Mouse (Mus musculus) thymus, postnatal 25 days (tissue): Measurements from ENCODE around the gene Ptbp1.

ENCODE experiments used
- DNase-seq: peaks from one replicate; pipeline ENCODE4 v3.0.0; 2022

Ptbp1 gene

DNA sequence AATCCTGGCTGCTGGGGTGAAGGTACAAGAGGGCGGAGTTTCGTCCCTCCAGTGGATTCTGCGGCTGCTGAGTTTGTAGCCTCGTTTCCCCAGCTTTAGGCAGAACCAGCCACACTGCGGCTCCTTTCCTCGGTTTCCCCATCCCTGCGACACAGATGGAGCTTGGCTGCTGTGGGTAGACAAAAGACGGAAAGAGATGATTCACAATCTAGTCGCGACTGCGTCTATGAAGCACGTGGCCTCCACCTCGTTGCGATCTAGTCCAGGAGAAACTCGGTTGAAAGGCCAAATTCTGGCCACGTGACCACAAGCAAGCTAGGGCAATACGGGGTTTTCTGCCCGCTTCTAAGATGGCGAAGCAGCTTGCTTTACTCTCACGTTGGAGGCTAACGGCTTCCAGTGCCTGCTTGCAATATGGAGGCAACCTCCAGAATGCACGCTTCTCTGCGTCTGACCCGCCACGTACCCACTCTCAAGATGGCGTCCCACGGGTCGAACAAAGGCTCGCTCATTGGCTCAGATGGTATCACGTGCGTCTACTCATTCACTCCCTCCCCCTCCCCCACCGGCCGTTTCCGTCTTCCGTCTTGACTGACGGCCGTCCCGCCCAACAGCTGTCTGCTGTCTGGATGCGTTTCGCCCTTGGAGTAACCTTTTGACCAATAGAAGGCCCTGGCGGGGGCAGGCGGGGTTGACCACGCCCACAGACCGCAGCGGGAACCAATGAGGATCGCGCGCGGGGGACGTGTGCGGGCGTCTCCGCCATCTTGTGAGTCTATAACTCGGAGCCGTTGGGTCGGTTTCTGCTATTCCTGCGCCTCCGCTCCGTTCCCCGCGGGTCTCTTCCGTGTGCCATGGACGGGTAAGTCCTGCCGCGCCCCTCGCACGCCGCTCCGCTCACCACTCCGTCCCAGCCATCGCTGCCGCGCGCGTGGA, at the start of gene Ptbp1:
Ptbp1 (plus strand) TSS at position 568 of the 936 bp plus-strand sequence.
- DNase-seq, result peak; percentile 99

DNA sequence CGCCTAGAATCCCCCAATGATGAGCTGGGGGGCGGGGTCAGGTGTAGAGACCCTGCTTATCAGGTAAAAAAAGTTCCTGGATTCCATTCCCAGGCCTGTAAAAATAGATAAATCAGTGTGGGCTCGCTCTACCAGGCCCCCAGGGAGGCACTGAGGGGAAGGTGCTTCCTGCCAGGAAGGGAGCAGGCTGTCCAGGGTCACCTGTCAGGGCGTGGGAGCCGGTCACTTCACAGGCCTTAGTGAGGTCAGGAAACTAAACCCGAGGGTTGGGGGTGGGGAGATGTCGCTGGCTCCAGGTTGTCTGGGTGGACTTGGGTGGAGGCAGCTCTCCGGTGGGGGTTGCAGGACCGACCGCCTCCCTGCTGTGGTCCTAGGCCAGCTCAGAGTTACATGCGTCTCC, 48.6 kb upstream of the Ptbp1 start:
- DNase-seq, result no peak

DNA sequence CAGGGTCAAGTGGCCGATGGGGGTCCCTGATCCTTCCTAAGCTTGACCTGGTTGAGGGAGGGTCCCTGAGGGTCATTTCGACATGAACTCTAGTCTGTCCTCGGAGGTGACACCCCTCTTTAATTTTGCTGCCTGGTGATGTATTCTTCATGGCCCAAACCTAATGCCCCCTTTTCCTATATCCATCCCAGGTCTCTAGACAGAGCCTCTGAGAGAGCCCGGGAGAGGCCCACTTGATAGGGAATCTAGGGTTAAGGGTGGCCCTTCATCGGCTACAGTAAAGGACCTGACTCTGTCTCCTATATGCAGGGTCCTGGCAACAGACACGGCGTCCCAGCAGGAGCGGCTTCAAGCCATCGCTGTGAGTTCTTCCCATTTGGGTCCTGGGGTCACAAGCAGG, 47.9 kb upstream of the Ptbp1 start:
- no peak for DNase-seq

DNA sequence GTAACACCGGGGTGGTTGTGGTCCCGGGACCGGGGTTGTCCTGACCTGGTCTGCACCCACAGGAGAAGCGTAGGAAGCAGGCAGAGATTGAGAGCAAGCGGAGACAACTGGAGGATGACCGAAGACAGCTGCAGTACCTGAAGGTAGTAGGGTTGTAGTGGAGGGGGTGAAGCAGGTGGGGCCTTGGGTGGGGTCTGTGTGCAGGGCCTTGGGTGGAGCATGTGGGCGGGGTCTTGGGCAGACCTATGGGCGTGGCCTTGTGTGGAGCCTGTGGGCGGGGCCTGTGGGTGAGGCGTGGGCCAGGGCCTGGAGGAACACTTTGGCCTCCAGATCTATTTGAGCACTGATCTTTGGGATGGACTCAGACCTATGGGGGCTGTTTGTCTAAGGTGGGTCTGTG, 47.3 kb upstream of the Ptbp1 start:
- DNase-seq, result no peak

DNA sequence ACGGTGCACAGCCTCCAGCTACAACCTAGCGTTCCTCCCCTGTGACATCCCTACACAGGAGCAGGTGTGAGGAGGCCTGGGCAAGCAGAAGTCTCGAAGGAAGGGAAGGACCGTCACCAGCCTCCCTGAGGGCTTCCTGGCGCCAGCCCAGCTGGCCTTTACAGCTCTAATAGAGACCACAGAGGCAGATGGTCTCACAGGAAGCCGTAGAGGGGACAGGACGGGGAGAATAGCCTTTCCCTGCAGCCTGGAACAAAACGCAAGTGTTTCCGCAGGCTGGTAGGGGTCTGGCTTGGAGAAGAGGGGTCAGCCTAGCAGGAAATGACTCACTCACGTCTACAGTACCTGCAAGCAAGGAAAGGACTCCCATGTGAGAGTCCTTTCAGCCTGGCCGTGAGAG, 46.4 kb upstream of the Ptbp1 start:
- no peak for DNase-seq

DNA sequence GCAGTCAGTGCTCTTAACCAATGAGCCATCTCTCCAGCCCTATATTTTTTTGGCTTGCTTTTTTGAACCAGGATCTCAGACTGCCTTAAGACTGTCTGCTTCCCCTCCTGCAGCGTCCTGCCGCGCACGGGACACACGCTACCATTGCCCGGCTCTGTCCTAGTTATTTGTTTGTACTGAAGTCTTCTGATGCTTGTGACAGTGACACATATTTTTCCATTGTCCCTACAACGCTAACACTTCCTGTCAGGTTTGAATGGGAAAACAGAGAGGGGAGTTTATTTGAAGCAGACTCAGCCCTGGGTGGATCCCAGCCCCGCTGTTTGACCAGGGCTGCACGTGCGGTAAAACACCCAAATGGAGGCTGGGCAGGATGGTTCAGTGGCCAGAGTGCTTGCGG, 45.5 kb upstream of the Ptbp1 start:
- no peak for DNase-seq

DNA sequence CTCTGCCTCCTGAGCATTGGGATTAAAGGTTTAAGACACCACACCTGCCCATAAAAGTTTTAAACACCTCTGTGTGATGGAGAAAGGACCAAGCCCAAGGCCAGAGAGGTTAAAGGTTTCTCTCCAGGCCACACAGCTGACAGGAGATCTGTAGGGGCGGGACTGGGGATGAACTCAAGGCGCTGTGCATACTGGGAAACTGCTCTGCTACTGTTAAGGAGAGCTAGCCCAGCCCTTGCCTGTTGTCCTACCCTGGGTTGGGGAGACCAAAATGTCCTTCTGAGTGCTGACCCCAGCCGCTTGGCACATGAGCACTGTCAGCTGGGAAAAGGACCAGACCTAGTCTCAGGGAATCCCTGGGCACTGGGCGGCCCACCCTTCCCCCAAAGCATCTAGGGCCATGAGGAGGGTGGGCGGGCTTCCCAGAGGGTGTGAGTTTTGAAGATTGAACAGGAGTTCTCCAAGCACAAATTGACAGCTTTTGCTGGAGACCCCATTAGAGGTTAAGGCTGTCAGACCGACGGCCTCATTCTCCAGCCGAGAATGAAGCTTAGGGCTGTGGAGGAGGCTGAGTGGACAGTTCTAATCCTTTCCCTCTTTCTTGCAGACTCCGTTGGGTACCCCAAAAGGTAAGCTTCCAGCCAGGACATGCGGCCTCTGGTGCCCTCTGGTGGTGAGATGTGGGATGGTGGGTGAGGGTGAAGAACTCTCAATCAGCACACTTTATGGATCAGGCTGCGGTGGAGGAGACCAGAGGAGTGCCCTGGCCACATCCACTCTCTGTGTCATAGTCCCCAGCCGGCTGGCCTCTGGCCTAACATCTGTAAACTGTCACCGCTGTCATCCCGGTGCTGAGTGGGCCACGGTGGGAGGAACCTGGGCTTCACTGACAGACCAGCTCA, 42.2 kb upstream of the Ptbp1 start:
- peak; percentile 91 for DNase-seq

DNA sequence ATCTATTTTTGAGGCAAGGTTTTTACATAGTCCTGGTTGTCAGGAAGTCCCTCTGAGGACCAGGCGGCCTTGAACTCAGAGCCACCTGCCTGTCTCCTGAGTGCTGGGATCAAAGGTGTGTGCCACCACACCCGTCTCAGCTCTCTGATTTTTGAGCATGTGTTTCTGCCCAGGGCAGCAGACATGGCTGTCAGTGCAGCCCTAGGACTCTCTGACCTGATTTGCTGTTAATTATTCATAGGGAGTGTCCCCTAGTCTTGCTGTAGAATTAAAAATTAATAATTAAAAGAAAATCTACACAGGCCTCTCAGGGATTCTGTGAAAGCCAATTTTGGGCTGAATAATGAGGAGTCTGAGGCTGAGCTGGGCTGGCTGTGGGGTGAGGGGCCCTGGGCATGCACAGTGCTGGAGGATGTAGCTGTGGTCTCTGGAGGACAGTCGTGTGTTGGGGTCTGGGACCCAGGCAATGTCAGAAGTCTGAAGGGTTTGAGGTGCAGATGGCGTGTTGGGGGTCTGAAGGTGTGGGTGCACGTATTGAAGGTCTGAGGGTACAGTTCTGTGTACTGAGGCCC, 39.9 kb upstream of the Ptbp1 start:
- no peak for DNase-seq

DNA sequence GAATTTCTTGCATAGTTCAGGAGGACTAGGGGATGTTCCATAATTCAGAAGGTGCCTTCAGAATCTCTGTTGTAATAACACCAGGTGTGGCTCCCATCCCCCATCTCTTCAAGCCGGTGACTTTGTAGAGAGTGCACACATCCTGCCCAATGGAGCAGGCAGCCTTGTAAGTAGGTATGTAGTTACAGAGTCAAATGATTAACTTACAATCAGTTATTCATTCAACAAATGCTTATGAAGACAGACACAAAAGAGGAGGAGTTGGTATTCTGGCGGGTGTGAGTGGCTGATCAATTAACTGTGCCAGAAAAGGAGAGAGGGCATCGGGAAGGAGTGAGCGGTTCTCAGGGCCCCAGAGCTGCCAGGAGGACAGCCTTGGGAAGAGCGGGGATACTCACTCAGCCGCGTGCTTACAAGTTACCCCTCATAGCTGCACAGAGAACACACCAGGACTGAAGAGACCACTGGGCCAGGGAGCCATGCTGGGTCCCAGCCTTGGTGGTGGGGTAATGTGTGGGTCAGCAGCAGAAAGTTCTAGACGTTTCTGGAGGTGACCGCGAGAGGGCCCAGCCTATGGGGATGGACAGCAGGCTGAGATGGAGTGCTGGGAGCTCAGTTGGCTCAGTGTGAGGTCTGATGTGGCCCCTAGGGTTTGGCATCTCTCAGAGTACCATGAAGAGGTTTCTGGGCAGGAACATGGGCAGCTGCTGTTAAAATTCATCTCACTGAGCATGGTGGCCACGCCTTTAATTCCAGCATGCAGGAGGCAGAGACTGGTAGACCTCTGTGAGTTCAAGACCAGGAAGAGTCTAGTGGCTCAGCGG, 38.3 kb upstream of the Ptbp1 start:
- no peak for DNase-seq

DNA sequence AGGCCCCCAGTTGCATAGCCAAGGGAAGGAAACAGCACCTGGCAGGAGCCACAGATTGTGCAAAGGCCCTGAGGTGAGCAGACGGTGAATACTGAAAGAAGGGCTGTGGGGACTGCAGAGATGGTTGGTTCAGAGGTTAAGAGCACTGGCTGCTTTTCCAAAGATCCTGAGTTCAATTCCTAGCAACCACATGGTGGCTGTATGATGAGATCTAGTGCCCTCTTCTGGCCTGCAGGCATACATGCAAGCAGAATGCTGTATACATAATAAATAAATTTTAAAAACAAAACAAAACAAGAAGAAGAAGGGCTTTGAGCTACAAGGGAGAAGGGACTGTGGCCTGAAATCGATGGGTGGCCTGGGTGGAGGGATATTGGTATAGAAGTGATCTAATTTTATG, 37.1 kb upstream of the Ptbp1 start:
- DNase-seq, result no peak

DNA sequence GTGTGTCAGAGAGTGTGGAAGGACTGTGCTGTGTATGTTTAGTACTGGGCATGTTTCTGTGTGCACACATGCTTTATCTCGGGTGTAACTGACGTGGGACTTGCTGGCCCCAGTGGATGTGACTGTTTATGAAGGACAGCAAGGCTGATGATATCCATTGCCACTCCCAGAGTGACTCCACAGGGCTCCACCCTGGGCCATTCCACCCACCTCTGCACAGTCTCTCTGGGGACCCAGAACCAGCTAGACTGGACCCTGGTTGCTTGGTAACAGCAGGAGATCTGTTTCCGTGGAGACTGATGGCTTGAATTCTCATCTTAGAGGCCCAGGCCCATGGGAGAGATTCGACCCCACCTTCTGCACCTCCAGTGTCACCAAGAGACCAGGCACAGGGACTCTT, 36.0 kb upstream of the Ptbp1 start:
- DNase-seq, result no peak

DNA sequence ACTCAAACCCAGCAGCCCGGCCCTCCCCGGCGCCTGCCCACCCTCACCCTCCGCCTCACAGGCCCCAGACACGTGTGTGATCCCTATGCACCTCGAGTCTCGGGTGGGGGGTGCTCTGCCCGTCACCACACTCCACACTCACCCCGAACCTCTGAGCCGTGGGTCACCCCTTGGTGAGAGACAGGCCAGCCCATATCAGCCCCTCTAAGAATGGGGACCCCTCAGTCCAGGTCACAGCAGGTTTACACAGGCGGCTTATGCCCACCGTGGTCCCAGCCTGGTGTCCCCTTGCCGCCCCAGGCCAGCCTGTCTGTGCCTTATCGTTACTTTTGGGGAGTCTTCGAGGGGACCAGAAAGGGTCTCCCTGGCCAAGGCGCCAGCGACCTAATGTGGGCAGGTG, 34.6 kb upstream of the Ptbp1 start:
- no peak for DNase-seq

DNA sequence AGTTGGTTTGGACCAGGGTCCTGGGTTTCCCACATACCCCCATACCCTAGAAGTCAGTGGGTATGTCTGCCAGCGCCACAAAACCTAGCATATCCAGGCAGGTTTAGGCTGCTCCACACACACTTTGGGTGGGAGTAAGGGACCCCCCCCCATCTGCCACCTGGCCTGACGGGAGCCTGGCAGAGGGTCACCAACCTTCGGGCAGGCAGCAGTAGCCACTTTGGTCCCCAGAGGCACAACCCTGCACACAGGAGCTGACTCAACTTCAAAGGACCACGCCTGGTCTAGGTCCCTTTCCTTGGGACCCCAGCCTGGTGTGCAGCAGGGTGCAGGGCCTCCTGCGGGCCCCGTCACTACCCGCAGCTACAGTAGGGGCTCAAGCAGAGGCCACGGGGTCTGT, 34.0 kb upstream of the Ptbp1 start:
- no peak for DNase-seq

DNA sequence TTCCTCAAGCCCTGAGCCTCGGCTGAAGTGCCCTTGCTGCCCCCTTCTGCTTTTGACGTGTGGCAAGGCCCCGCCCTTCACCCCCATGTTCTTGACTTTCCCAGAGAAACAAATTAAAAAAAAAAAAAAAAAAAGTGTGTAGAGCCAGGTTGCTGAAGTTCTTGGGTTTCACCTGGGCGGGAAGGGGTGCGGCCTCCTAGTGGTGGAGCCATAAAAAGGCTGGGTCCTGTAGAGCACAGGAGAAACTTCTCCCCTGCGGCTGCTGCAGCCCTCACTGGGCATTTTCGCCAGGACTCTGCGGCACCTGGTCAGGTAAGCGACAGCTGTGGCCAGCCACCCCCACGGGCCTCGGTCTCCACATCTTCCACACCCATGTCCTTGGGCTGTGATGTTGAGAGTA, 33.4 kb upstream of the Ptbp1 start, which contains the start of gene Misp:
Misp (plus strand) TSS at position 208 of the 400 bp plus-strand sequence.
- no peak for DNase-seq

DNA sequence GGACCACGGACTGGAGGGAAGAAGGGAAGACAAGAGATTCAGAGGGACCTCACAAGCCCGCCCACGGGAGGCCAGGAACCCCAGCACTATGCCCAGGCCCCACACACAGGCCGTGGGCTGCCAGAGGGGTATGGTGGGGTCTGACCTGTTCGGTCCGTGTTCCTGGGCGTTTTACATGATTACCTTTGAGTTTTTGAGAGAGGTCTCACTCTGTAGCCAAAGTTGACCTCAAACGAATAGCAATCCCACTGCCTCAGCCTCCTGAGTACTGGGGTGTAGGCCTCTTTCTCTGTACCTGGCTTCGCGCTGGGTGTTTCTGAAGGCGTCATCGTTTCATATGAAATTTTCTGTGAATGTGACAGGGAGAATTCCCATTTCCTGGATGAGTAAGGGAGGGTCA, 32.5 kb upstream of the Ptbp1 start:
- no peak for DNase-seq

DNA sequence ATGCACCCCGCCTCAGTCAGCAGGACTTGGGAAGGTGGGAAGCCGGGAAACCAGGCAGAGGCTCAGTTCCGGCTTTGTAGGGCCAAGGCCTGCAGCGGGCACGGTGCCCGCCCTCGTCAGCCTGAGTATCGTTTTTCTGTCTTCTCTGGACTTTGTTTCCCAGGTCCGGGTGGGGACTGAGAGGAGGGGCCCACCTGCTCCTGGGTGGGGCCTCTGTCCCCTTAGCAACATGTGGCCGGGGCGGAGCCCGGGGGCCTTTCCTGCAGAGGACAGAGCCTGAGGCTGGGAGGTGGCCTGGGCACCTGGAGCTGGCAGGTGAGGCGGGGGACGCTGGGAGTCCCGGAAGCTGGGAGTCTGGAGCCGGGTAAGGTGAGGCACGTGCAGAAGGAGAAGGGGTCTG, 31.9 kb upstream of the Ptbp1 start:
- DNase-seq, result no peak

DNA sequence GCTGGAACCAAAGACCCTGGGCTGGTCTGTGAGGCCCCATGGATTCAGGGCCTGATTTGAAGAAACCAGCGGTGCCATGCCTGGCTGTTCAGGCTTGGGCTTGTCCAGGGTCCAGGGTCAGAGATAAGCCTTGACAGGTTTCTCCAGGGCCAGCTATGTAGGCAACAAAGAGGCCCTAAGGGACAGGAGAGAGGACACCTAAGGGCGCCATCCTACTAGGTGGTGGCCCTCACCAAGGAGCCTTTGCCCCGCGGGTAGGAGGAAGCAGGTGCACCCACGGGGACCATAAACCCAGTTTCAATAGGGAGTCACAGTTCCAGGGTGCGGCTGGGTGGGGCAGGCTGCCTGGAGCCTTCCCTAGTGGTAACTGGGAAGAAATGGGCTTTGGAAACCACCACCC, 31.2 kb upstream of the Ptbp1 start:
- no peak for DNase-seq

DNA sequence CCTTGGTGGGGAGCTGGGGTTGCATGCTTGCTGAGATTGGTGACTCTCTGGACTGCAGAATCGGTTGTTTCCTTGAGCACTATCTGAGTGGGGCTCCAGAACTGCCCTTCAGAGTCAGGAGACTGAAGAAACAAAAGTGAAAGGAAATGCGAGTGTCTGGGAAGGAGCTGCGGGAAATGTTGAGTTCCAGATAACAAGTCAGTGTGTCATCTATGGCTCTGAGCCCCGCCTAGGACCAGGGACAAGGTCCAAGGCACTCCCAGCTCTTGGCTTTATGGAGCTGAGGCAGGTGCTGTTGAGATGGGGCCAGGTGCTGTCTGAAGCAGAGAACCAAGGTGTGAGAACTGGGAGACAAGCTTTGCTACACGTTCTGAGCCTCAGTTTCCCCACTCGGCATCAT, 29.8 kb upstream of the Ptbp1 start:
- no peak for DNase-seq

DNA sequence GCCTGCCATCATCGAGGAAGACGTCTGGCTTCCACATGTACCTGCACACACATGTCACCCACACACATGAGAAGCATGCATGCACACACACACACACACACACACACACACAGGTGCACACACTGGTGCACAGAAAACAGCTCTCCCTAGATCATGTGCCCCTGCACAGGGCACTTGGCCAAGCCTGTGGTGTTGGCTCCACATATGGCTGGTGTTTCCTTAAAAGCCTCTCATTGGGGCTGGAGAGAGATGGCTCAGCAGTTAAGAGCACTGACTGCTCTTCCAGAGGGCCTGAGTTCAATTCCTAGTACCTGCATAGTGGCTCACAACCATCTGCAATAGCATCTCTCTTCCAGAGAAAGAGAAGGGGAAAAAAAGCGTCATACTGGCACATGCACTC, 22.6 kb upstream of the Ptbp1 start:
- DNase-seq, result no peak

DNA sequence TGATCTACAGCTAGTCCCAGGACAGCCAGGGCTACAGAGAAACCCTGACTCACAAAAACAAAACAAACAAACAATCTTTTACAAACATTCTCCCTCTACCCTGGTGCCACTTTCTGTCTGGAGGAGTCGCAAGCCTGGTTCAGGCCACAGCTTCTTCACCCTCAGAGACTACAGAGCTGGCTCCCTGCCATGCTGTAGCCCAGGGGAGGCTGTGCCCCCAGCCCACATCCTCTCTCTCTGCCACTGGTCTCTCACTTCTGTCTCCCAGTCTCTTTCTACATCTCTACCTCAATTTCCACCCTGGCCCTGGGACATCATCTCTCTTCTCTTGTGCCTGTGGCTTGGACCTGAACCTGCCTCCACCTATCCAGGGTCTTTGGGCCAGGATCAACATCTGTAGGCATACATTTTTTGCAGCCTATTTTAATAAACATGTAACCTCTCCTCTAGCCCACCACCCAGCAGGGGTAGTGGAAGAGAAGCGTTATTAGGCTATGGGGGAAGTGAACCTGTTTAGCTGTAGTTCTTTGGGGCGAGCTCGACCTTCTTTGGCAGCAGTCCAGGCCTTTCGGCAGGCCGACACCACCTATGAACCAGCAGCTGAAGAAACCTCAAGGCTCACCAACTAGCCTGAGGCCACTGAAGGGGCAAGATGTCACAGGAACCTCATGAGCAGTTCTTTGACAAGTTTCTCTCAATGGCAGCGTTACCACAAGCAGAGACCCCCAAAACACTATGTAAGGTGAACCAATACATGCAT, 22.0 kb upstream of the Ptbp1 start:
- peak; percentile 57 for DNase-seq

DNA sequence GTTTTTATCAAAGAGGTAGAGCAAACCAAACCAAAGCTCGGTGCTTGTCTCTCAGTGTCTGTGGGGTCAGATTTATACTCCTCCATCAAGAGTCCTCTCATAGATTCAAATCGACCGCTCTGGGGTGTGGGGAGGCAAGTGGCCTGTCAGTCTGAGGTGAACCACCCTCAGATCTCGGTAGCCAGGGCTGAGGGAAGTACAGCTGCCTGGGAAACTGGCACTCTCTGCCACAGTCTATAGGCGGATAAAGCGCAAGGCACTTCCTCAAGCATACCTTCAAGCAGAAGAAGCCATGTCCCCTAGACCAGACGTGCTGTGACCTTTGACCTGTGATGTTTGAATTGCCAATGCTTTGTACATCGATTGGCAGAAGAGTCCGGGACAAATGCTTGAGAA, 21.4 kb upstream of the Ptbp1 start:
- DNase-seq, result no peak
